Mouse (Mus musculus): Measurements from ENCODE around the gene Psen1.

Gene Psen1

DNA sequence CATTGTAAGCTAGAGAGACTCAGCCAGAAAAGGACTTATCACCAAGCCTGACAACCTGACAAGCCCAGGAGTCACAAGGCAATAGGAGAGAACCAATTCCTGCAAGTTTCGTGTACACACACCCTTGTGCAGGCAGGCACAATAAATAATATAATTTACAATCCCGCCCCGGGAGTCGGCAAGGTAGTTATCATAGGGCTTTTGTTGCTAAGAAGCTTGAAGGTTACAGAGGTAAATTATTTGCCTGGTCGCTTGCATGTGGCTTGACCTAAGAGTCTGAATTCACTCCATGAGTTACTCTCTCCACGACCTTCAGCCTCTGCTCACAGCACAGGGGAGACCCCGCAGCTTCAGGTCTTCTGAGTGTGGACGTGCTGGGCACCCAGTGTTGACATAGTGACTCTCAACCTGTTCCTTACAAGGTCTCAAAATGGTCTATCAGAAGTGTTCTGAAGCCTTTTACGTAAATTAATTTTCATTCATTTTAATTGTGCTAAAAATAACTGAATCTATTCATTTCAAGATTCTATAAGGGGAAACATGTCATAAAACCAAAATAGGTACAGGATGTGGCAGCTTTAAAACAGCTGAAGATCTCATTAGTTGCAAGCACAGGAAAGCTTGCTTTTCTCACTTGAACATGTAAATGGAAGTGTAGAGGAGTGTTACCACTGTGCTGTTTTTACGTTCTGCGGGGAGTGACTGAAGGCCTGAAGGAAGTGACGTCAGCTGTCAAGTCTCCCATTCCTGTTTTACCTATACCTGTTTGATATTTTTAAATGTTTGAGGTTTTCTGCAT is 38.8 kb downstream of the Psen1 start:
- no peak for DNase-seq (ENCODE audit: low spot score in 2 of 2)

DNA sequence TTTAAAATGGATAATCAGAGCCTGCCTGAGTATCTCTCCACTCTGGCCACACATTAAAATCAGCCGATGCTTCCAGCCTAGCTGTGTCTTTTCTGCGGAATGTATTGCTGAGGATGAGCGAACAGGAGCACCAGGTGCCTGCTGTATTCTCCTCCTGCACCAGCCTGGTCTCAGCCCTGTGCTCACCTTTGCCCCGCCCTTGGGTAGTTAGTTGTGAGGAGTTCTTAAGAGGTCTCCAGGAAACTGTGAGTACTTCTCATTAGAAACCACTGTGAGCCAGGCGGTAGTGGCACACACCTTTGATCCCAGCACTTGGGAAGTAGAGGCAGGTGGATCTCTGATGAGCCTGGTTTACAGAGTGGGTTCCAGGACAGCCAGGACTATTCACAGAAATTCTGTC is 44.3 kb downstream of the Psen1 start:
- no peak for DNase-seq (ENCODE audit: low spot score in 2 of 2)

DNA sequence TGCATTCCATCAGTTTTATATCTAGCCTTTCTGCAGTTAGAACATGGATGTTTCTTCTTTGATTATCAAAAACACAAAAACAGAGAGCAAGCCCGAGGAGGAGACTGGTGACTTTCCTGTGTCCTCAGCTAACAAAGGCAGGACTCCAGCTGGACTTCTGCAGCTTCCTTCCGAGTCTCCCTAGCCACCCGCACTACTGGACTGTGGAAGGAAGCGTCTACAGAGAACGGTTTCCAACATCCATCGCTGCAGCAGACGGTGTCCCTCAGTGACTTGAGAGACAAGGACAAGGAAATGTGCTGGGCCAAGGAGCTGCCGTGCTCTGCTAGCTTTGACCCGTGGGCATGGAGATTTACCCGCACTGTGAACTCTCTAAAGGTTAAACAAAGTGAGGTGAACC is 46.1 kb downstream of the Psen1 start:
- no peak for DNase-seq (ENCODE audit: low spot score in 2 of 2)

DNA sequence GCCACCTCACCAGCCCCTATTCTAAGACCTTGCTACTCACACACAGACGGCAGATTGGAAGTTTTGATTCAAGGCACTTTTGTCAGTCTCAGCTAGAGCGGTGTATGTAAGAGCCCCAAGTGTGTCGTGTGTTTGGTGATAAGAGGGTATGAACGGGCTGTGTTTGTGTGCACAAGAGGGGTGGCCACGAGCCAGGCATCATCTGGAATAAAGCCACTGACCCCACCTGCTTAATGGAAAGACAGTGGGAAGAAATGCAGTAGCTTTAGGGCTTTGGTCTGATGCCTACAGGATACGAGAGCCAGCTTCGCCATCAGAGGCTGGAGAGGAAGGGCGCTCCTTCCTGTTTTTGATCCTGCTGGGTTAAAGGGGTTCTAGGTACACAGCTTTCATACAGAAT is 48.3 kb downstream of the Psen1 start:
- no peak for DNase-seq (ENCODE audit: low spot score in 2 of 2)

DNA sequence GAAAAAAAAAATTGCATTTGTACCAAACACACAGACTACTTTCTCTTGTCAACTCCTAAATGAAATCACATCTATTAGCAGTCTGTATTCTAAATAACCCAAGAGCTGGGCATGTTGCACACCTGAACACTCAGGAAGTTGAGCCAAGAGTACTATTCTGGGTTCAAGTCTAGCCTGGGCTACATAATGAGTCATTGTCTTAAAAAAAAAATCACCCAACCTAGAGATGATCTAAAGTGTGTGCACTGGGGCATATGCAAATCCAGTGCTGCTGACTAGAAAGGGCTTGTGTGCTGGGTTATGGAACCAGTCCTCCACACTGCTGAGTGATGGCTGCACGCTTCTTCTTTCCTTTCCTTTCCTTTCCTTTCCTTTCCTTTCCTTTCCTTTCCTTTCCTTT is 50.7 kb downstream of the Psen1 start:
- no peak for DNase-seq (ENCODE audit: low spot score in 2 of 2)

DNA sequence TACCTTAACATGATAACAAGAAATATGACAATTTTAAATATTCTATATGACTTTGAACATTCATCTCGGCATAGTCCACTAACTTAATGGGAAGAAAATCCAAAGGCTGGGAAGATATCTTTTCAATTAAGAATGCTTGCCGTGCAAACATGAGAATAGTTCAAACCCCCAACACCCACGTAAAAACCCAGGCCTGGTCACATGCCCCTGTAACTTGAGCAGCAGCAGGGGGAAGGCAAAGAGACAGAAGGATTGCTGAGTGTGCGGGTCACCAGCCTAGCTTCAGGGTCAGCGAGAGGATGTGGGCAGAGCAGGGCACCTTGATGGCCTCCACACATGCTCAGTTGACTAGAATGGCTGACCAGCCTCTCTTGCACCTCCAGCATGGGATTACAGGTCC is 53.8 kb downstream of the Psen1 start:
- DNase-seq (ENCODE audit: low spot score in 2 of 2) = no peak

DNA sequence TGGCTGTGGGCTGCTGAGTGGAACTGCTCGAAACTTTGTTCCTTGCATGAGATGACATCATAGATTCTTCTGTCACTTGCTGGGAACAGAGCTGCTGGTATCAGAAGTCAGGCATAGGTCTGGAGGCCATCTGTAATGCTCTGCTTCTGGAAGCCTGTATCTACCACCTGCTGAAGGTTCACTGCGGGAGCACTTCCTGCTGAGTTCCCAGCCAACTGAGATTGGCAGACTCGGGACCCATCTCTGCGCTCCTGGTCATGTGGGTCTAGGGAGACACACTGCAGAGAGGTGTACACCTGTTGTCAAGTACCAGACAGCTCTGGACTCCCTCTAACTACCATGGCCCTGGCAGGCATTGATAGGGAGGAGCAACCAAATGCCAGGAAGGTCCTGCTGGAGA is 54.9 kb downstream of the Psen1 start:
- no peak for DNase-seq (ENCODE audit: low spot score in 2 of 2)

DNA sequence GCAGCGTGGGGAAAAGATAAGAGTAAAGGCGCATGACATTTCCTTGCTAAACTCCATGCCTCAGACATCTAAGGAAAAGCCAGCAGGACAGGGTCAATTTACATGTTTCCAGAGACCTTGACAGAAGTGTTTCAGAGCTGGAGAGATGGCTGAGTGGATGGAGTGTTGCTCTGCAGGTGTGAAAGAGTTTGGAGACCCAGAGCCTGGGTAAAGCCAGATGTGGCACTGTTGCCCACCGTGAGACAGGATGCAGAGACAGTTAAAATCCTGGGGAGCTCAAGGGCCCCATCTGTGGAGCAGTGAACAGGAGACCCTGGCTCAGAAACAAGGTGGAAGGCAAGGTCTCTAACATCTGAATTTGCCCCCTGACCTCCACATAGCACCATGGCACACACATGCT is 55.8 kb downstream of the Psen1 start:
- no peak for DNase-seq (ENCODE audit: low spot score in 2 of 2)

DNA sequence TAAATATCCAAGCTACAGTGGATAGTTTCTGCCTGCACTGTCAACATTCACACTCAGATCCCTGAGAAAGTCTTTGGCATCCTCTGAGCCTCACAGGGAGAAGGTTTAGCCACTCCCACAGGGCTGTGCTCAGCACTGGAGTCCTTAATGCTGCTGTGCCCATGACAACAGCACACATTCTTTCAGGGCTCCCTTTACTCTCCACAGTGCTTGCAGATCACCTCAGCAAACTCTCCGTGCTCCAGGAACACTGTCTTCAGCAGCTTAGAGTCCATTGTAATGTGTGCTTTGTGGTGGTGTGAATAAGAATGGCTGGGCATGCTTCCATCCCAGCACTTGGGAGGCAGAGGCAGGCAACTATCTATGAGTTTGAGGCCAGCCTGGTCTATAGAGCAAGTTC is 61.2 kb downstream of the Psen1 start:
- DNase-seq (ENCODE audit: low spot score in 2 of 2) = no peak

DNA sequence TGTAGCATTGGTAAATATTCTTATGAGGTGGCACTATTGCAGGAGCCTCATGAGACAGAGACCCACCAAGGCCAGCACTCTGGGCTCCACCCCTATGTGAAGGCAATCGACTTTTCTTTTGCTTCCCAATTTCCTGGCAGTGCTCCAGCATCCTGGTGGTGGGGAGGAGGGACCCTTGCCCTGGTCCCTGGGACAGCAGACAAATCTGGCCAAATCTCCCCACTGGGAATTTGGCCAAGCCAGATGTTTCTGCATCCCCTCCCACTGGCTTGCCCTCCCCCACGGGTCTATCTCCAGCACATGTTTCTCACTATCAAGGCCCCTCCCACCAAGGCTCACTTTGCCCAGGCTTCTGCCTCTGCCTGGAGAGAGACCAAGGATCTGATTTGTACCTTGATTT is 64.5 kb downstream of the Psen1 start:
- DNase-seq (ENCODE audit: low spot score in 2 of 2) = no peak

DNA sequence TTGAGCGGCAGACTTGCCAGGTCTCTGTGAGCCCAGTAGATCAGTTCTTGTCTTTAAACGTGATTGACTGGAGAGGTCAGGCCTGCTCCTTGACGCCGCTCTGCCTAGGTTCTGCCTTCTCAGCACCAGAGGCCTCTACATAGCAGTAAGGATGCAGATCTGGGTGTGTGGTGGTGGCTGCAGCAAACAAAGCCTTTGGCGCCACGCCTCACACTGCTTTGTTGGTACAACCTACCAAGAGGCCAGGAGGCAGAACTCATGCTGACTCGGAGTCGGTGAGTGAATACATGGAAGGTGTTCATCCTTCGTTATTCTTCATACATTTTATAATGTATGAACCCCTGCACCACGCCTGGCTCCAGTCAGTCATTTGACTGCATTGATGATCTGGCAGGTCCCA is 70.8 kb downstream of the Psen1 start:
- no peak for DNase-seq (ENCODE audit: low spot score in 2 of 2)

DNA sequence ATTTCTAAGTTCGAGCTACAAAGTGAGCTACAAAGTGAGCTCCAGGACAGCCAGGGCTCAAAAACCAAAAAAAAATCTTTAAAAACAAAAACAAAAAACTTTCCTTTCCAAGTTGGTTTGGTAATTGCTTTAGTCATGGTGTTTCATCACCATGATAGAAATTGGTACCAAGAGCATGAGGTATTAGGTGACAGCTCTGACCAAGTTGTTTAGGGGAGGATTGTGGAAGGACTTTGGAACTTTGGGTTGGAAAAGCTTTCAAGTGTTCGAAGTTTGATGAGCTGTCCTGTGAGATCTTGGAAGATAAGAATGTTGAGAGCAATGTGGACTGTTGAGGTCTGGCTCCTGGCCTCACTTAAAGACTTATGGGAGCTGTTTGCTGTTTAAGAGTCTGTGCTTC is 72.2 kb downstream of the Psen1 start:
- DNase-seq (ENCODE audit: low spot score in 2 of 2) = no peak

DNA sequence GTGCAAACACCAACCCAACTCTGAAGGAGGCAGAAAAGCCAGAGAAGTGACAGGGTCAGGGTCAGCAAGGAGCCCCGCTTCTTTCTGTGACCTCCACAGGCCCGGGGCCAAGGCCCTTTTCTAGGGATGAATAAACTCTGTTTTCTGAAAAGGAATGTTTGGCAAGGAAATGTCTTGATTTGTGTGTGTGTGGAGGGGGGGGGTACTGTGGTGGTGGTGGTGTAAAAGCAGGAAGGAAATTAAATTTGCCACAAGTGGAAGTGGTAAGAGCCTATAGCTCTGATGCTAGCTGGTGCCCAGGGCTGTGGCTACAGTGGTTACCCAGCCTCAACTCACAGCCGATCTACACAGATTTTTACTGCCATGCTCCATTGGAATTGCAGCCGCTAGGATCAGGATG is 74.8 kb downstream of the Psen1 start:
- DNase-seq (ENCODE audit: low spot score in 2 of 2) = no peak

DNA sequence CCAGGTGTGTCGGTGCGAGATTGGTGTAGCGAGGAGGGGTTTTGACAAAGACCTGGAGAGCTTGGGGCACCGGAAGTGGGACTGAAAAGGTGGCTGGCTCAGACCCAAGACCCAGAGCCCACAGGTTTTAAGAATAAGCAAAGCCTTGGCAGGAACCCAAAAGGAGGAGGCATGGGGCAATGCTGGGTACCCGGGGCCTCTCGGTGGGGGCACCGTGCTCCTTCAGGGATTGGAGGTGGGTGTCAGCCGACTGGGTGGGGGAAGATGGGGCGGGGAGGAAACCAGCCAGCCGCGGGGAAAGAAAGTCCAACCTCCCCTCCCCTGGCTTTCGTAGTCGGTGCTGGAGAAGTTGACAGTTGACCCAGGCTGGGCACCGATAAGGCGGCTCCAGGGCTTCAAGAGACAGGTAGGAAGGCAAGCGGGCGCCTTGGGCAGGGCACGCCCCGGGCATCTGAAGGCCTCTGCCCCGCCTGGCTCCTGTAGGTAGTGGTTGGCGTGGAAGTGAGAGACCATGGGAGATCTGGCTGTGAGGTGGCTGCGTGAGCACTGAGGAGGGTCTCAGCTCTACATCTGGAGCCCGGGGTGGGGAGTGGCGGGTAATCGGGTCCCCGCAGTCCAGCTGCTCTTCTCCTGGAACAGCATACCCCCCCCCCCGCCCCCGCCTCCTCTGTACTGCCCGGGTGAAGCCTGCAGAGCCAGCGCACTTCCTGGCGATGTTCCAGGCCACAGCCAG is 75.5 kb downstream of the Psen1 start, which contains the start of gene Papln:
TSS of gene Papln (plus strand) at position 324 of the 733 bp plus-strand sequence.
- no peak for DNase-seq (ENCODE audit: low spot score in 2 of 2)

DNA sequence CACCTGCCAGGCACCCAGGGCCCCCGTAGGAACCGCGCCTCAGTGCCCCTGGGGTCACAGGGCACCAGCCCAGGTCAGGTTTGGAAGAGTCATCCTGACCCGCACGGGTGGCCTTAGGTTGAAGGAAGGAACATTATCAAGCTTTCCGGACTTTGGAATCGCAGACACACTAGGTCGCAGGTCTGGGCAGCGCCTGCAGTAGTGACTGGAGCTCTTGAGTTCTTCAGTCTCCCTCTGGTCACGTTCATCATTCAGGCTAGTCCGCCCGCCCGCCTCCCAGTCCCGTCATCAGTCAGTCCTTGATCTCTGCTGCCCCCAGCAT is 76.1 kb downstream of the Psen1 start:
- DNase-seq (ENCODE audit: low spot score in 2 of 2) = no peak

DNA sequence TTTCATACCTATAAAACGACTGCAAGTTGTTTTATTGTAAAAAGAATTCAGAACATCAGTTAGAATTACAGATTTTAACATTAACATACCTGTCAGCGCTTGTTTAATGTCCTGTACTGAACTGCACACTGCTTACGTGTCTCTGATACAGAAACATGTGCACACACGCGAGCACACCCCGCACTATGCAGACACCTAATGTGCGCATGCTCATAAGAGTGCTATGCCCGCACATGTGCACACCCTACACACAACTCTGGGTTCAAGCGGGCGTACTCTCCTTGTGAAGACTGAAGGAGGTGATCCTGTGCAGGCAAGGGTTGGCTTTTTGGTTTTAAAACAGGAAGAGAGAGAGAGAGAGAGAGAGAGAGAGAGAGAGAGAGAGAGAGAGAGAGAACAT is 76.6 kb downstream of the Psen1 start:
- no peak for DNase-seq (ENCODE audit: low spot score in 2 of 2)

DNA sequence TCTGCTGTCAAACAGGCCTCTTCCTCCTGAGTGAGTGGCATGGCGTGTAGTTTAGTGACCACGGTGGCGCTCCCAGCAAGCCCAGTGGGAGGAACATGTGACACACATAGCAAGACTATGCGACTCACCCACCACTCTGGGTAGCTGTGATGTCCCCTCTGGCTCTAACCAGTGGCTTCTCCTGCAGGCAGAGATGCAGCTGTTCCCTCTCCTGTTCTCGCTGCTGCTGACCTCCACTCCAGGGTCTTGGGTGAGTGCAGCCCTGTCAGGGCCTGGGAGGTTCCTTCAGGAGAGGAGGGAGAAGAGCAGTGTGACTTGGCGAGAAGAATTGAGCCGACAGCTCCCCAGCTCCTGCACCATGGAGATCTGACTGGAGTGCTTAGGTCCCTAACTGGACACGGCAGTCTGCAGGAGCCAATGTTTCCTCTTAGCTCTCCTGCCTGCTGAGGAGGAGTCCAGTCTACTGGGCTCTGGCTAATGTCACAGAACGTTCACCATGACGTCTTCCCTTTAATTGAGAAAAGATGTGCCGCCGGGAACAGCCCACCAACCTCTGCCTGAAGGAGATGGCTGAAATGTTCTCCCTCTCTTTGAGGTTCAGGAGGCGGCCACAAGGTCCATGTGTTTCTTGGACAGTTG is 78.1 kb downstream of the Psen1 start:
- DNase-seq (ENCODE audit: low spot score in 2 of 2) = no peak

DNA sequence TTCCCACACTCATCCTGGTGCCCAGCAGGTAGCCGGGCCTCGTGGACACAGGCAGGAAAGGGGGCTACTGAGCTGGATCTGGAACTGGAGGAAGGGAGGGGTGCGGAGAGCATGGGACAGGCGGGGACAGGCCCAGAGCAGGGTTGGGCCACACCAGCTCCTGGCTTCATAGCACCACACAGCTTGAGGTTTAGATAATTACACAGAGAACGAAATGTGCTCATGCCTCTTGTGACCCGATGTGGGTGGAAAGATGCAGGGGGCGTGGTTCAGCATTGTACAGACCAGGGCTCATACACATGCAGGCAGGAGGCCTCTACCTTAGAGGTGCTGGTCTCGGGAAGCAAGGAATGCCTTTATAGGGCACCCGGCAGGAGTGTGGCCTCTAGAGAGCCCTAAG is 79.9 kb downstream of the Psen1 start:
- no peak for DNase-seq (ENCODE audit: low spot score in 2 of 2)

DNA sequence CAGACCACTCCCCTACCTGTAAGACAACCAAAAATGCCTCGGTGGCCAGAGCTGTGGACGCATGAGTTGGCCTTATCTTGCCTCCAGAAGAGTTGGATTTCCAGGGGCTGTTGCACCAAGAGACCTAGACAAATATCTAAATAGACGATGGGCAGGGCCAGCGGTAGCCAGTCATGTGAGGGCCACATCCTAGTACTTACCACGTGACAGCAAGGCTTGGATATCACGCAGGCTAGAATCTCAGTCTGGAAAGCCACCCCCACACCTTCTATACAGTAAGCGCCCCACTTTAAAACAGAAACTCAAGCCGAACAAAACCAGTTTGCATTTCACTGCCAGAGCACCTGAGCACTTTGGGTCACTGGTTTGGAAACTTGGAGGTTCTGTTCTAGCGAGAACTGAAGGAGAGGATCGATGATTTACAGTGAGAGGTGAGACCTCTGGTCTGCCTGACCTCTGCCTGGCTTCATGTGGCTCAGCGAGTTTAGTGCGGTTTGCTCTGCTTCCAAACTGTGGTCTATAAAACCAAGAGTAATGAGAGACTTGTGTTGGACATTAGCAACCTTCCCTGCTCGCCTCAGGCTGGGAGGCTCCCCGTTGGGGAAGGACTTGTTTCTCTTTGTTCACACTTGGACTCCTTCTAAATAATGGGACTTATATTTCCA is 80.4 kb downstream of the Psen1 start:
- no peak for DNase-seq (ENCODE audit: low spot score in 2 of 2)

DNA sequence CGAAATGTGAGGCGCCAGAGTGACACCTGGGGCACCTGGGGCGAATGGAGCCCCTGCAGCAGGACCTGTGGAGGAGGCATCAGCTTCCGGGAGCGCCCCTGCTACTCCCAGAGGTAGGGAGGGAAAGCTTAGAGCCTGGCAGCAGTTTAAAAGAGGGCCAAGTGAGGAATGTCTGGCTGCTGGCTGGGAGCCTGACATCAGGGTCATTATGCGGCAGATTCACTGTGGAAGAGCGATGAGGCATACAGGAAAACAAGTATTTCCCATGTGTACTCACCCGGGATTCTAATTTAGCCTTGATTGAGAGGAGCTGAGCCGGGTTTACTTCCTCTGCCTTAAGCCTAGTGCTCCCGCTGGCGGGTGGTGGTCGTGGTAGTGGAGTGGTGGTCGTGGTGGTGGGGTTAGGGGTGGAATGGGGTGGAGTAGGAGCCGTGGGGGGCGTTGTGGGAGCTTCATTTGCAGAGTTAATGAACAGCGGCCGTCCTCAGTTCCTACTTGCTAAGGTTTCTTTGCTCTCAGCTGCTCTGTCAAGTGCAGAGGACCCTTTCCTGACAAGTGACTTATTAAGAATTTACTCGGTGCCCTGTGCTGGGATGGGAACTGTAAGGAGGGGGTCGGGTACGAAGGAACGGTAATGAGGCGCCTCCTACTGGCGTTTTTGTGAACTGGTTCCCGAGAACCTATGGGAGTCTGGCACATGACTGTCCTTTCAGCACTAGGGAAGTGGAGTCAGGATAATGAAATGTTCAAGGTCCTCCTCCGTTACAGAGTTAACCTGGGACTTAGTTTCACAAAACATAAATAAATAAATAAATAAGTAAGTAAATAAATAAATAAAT is 82.7 kb downstream of the Psen1 start:
- DNase-seq (ENCODE audit: low spot score in 2 of 2) = no peak

DNA sequence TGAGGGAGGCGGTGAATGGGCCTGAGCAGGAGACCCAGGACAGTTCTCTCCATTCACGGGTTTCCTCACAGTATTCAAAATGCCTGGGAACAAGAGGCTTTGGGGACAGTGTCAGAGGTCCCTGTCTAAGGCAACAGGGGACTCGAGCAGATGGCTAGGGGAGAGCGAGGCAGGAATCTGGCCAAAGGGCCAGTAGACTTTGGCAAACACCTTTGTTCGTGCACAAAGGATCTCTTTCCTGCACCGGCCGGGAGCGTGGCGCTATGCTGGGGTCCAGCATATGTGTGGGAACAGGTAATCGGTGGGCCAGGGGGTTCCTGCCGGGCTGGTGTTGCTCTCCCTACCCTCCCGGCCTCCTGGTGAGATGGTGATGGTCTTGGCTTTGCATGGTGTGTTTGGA is 87.7 kb downstream of the Psen1 start:
- DNase-seq (ENCODE audit: low spot score in 2 of 2) = no peak

DNA sequence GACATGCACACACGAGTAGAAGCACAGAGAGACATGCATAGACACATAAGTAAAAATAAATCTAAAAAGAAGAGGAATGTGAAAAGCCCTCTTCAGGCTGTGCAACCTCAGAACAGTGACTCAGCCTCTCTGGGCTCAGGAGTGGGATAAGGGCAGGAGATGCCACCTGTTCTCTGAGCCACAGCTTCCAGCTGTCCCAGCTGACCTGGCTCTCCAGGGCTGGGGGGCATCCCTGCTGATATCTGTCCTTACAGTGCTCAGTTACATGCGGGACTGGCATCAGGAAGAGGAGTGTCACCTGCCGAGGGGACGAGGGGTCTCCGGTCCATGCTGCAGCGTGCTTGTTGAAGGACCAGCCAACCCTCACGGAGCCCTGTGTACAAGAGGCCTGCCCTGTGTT is 88.8 kb downstream of the Psen1 start:
- no peak for DNase-seq (ENCODE audit: low spot score in 2 of 2)
